Mouse (Mus musculus) embryonic stem cell, embryonic (primary cell): ENCODE measurements around the gene Rfxap.

ENCODE experiments used
- CTCF ChIA-PET, 4 experiments: fragments of 300-600 bp in 2 of 4; fragments of 350-600 bp in 2 of 4; sonication (Branson Sonifier 250); formaldehyde crosslinking; loops; one replicate each; lab custom pipeline; 2022; ENCODE audit warnings: inconsistent platforms in 2 of 4; lab: Charles Lee
- POLR2A ChIA-PET, 4 experiments: fragments of 300-600 bp in 2 of 4; fragments of 350-600 bp in 2 of 4; sonication (Branson Sonifier 250); formaldehyde crosslinking; loops; one replicate each; lab custom pipeline; 2022; ENCODE audit warnings: antibody characterized with exemption in 4 of 4, inconsistent platforms in 1 of 4; lab: Charles Lee

Gene Rfxap

GRCm38 (mm10) chr3:54753411-54753810 is 54.2 kb downstream of the Rfxap start:
- POLR2A ChIA-PET = interaction anchor here in 2 of 4 experiments (0.9 to 1.0 kb wide), 2 partner anchors 61 to 487 kb away, joined by 3 to 4 read pairs; partner anchors contain the start of gene Supt20 (in 1 of the 2)
- CTCF ChIA-PET = interaction anchor here in 1 of 4 experiments (0.7 kb wide), 2 partner anchors 130 to 798 kb away, joined by 3 to 5 read pairs; no protein-coding TSS in a partner anchor
